Mouse (Mus musculus) thymus, postnatal 10 days (tissue): ENCODE results near the gene Nsmf.

Experiments used
- DNase-seq, 2 experiments: peaks; one replicate each; pipeline ENCODE4 v3.0.0; 2021; ENCODE audit warnings: low spot score in 2 of 2

Gene Nsmf

DNA sequence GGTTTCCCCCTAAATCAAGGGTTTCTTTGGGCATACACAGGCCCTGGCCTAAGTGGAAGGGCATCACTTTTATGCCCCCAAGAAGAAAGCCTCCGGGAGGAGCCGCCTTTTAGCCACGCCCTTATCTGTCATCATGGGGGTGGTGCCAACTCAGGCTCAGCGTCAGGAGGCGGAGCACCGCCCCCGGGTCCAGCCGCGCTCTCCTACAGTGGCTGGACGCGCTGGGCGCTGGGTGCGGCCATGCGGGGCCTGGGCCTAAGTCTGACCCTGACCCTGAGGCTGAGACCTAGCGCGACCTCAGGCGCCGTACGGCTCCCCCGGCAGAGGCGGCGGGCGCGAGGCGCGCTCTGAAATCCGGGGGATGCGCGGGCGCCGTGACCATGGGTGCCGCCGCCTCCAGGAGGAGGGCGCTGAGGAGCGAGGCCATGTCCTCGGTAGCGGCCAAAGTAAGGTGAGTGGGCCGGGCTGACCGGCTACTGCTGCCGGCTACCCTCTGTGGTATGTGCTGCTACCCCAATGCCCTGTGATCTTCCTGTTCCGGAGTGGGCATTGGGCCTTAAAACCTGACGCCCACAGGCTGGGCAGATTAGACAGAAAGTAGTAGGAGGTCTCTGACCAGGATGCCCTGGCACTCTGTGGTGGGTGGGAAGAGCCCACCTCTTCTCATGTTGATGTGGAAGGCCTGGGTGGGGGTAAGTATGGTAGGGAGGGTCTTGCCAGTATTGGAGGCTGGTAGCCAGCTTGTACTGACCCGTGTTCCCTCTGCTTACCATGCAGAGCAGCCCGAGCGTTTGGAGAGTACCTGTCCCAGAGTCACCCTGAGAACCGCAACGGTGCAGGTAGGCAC lies at the start of gene Nsmf:
TSS of gene Nsmf (plus strand) at position 135 of the 847 bp plus-strand sequence.
- DNase-seq = peak; percentile 26 to 65

DNA sequence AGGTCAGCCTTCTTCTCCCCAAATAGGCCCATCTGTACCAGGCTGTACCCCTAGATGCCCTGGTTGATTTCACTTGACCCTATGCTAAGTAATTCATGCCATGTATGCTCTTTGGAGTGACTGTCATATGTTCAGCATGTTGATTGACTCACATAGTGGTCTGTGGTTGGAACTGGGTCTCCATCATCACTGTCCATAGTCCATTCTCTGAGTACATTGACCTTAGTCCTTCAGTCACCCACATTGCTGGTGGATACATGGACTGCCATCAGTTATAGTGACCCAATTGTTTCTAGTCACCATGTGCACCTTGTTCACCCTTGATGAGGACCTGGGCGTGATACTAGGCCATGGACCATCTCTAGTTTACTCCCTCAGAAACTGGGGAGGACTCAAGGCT lies 47.4 kb upstream of the Nsmf start:
- no peak for DNase-seq

DNA sequence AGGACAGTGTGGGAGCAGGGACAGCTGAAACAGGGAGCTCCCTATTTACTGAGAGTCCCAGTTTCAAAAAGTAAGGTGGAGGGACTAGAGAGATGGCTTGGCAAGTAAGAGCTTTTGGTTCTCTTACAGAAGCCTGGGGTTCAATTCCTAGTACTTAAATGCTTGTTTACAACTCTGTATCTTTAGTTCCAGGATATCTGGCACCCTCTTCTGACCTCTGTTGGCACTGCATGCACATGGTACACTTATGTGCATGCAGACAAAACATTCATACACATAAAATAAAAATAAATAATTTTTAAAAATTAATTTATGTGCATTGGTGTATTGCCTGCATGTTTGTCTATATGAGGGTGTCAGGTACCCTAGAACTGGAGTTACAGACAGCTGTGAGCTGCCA lies 45.9 kb upstream of the Nsmf start:
- DNase-seq = peak in 1 of 2 experiments; percentile 16

DNA sequence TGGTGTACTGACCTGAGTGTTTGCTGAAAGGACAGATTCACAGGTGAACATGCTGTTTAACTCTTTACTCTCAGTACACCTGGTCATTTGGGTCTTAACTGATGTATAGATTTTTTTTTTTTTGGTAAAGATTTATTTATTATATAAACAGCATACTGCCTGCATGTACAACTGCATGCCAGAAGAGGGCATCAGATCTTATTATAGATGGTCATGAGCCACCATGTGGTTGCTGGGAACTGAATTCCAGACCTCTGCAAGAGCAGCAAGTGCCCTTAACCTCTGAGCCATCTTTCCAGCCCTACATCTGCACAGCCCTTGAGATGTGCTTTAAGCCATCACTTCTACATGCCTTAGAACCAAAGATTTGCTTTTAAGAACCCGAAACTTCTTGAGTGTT lies 31.5 kb upstream of the Nsmf start:
- DNase-seq = no peak

DNA sequence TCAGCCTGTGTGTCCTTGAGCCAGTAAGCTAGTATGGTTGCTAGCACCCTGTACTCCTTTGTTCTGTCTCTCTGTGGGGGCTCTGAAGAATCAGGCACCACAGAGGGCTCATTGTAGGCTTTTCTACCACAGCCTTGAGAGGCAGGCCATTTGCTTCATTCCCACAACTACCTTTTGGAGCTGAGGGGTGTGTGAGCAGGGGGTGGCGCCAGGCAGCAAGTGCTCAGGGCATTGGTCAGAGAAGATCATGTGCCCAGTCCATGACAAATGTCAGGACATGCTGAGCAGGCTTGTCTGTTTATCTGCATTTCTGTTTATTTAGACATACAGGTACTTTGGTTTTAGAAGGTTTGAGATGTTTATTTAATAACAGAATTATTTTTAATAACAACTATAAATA lies 29.0 kb upstream of the Nsmf start:
- DNase-seq = no peak

DNA sequence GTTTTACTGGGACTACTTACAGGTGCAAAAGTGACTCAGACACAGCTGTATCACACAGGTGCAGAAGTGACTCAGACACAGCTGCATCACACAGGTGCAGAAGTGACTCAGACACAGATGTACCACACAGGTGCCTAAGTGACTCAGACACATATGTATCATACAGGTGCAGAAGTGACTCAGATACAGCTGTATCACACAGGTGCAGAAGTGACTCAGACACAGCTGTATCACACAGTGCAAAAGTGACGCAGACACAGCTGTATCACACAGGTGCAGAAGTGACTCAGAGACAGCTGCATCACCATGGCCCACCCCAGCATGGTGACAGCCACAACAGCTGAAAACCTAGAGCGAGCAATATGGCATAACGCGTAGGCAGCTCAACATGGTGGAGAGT lies 19.2 kb upstream of the Nsmf start:
- no peak for DNase-seq

DNA sequence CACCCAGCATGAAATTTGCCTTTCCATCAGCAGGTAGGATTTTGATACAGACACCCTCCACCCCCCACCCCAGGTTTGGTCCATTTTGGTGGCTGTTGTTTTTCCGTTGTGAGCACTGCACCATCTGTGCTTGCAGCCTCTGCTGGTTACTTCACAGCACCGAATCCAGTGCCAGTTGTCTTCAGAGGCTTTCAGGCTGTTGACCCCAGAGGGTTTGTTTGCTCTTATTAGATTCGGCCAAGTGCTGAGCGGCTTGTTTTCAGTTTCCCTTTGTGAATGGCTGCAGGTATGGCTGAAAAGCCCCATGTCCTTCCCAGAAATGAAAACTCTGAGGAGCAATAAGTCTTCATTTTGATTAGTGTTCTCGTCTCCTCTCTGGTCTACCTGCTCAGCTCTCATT lies 14.1 kb upstream of the Nsmf start:
- DNase-seq = no peak

DNA sequence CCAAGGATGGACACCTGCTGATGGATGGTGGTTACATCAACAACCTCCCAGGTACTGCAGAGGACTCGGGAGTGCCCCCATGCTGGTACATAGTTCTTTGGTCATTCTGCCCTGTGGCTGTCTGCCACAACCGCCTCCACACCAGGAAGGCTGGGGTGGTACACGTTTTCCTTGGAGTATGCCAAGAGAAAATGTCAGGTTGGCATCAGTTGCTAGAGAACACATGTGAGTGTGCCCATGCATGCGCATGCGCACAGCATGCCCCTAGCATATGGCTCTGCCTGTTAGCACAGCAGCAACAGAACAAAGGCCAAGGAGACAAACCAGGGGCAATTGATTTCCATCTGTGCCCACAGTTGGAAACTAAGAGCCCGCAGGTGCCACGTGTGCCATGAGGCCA lies 3.2 kb upstream of the Nsmf start:
- DNase-seq = no peak

DNA sequence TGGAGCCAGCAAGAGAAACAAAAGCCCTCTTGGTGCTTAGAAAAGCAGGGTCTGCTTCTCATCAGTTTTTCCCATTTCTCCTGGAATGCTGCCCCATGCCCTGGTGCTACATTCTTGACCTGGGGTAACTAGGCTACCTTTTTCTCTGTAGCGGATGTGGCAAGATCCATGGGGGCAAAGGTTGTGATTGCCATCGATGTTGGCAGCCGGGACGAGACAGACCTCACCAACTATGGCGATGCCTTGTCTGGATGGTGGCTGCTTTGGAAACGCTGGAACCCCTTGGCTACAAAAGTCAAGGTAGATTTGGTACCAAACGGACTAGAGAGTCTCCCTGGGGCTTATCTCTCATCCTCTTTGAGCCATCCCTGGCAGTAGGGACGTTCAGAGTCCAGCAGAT lies 2.7 kb upstream of the Nsmf start:
- DNase-seq = no peak

DNA sequence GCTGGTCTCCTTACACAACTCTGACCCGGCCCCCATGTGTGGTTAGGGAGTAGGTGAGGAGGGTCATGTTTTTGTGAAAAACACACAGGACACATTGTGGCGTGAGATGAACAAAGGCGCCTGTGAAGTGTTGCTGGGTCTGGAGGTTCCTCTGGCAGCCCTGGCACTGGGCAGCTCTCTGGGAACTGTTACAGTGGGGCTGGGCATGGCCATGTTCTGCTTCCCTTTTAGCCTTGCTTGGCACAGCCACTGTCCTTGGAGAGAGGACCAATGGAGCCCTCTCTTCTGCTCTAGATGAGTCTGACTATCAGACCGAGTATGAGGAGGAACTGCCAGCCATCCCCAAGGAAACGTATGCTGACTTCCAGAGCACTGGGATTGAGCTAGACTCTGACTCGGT lies 1.1 kb upstream of the Nsmf start:
- no peak for DNase-seq

DNA sequence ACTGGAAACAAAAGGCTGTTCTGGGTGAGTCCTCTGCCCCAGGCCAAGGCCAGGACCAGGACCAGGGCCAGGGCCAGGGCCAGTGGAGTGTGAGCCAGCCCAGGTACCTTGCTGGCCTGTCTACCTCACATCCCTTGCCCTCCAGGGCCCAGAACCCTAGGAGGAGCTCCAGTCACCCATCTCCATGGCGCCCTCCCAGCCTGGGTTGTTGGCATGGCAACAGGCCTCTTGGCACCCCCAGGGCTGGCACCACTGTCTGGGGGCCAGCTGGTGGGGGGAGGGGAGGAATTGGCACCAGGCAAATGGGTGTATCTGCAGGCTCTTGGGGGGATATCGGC lies 882 bp downstream of the Nsmf start:
- no peak for DNase-seq

DNA sequence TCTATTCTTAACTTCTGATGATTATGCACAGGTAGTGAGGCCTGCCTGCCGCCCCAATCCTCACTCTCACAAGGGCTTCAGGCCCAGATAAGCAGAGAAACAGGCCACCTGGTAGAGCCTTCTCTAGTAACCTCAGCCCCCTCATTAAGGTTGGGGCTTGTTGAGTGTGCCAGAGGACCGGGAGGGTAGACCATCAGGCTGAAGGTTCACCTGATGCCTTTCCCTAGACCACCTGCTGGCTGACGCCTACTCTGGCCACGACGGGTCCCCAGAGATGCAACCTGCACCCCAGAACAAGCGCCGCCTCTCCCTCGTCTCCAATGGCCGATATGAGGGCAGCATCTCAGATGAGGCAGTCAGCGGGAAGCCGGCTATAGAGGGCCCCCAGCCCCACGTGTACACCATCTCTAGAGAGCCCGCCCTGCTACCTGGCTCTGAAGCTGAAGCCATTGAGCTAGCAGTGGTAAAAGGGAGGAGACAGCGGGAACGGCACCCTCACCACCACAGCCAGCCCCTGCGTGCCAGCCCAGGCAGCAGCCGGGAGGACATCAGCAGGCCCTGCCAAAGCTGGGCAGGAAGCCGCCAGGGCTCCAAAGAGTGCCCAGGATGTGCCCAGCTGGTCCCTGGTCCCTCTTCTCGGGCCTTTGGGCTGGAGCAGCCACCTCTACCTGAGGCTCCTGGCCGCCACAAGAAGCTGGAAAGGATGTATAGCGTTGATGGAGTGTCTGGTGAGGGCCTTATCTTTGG lies 1.4 kb downstream of the Nsmf start:
- no peak for DNase-seq

DNA sequence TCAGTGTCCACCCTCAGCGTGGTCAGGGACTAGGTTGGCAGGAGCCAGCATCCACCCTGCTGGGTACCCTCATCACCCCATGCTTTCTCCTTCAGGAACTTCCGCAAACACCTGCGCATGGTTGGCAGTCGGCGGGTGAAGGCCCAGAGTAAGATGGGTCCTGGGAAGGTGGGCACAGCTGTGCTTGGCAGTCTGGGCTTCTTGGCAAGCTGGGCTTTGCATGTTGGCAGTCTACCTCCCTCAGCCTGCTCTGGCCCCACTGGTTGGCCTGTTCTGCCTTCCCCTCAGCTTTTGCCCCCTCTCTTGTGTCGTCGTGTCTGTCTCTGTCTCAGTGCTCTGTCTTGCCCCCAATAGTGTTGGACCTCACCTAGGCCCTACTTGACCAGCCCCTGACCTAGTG lies 4.8 kb downstream of the Nsmf start:
- DNase-seq = no peak

DNA sequence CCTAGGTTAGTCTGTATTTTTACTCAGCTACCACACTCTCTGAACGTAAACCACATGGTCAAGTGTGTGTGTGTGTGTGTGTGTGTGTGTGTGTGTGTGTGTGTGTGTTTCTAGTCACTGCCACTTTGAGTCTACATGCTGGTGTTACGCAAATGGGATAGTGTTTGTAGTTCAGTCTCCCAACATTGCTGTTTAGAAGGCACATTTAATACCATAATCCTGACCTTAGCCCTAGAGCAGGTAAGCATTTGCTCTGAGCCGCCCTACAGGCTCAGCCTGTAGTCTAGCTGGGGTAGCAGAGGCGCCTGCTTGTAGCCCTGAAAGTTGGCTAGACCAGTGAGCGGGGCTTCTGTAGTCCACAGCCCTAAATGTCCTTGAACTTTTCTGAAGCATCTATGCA lies 9.4 kb downstream of the Nsmf start:
- DNase-seq = no peak

DNA sequence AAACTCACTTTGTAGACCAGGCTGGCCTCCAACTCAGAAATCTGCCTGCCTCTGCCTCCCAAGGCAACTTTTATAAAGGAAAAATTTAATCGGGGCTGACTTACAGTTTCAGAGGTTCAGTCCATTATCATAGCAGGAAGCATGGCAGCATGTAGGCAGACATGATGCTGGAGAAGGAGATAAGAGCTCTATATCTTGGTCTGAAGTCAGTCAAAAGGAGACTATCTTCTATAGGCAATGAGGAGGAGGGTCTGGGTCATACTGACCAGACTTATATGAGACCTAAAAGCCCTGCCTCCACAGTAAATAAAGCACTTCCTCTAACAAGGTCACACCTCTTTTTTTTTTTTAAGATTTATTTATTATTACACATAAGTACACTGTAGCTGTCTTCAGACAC lies 10.1 kb downstream of the Nsmf start:
- DNase-seq = no peak

DNA sequence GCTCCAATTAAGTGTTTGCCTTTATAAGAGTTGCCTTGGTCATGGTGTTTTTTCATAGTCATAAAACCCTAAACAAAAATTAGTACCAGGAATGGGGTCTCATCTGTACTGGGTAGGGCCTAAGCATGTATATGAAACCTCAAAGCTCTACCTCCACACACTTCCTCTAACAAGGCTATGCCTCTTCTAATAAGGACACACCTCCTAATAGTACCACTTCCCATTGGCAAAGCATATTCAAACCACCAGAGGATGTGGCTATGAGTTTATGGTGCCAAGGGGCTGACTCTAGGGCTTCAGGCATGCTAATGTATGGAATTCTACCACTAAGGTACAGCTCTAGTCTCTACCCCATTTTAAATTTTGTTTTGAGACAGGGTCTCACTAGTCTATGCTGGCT lies 11.4 kb downstream of the Nsmf start:
- no peak for DNase-seq

DNA sequence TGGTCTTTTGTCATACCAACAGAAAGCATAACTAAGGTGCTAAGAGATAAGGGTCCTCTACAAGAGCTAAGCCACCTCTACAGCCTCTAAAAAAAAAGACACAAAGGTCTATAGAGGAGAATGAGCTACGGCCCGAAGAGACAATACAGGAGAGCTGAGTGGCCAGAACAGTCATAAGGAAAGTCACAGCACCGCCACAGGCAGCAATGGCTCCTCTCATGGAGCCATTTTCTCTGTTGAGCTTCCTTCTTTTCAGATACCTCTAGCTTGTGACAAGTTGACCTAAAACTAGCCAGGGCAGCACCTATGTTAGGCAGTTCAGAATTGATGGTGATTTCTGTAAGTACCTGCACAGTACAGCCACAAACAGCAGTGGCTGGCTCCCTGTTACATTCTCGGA lies 12.4 kb downstream of the Nsmf start:
- DNase-seq = no peak

DNA sequence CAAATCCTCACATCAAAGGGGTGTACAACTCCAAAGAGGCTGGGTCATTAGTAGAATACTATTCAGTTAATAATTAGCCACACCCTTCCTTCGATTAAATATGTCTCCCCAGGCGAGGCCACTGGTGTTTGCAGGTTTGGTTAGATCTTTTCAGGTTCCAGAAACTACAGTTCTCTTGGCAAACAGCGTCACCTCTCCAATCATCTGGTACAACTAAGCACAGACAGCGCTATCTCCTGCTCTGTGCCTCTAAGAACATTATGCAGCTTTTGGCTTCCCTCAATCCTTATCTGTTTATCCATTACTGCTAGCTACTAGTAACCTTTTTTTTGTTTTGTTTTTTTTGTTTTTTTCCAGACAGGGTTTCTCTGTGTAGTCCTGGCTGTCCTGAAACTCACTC lies 15.4 kb downstream of the Nsmf start:
- no peak for DNase-seq

DNA sequence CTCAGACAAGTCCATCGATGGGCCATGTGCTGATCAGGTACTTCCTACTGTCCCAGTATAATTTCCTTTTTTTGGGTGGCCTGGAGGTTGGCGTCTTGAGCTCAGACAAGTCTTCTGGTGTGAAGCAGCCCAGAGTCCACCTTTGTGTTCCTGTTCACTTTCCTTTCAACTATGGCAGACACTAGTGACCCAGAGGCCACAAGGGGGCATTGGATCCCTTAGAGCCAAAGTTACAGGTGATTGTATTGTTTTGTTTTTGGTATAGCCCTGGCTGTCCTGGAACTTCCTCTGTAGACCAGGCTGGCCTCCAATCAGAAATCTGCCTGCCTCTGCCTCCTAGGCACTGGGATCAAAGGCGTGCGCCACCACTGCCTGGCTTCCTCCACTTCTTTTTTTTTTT lies 18.2 kb downstream of the Nsmf start:
- DNase-seq = no peak

DNA sequence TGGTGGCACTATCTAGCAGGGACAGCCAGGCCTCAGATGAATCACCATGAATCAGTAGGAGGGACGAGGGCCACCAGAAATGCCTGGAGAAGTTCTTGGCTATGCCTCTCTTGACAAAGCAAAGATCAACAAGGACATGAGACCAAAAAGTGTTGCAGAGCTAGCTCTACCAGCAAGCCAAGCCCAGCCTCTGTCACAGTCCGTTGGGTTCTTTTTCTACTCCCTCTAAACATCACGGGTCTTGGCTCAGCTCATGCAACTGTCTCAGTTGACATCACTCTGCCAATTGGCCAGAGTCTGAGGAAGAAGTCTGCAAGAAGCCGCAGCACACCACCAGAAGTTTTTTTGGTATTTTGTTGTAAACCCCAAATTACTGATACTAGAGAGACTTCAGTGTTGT lies 21.4 kb downstream of the Nsmf start:
- DNase-seq = no peak

DNA sequence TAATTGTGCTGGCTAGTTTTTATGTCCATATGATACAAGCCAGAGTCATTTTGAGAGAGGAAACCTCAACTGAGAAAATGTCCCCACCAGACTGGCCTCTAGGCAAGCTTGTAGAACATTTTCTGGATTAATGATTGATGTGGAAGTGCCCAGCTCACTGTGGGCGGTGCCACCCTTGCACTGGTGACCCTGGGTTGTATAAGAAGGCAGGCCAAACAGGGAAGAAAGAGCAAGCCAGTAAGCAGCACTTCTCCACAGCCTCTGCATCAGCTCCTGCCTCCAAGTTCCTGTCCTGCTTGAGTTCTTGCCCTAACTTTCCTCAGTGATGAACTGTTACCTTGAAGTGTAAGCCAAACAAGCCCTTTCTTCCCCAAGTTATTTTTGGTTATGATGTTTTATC lies 24.8 kb downstream of the Nsmf start:
- no peak for DNase-seq

DNA sequence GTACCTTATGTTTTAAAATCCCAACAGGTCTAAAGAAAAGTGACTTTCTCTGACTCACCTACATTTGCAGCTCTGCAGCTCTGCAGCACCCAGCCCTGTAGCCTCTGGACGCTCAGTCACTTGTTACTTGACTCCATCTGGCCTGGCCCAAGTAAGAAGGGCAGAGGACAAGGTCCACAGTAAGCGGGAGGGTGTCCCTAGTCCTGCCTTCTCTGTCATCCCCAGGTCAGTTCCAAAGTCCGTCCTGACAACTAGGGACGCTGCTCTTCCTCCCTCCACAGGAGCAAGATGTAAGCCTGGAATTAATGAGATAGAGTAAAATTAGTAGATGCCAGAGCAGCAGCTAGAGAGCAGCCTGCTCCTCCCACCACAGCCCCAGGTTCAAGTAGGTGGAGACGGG lies 25.9 kb downstream of the Nsmf start, which contains the start of gene Entpd8:
TSS of gene Entpd8 (plus strand) at position 229 of the 400 bp plus-strand sequence.
- DNase-seq = no peak

DNA sequence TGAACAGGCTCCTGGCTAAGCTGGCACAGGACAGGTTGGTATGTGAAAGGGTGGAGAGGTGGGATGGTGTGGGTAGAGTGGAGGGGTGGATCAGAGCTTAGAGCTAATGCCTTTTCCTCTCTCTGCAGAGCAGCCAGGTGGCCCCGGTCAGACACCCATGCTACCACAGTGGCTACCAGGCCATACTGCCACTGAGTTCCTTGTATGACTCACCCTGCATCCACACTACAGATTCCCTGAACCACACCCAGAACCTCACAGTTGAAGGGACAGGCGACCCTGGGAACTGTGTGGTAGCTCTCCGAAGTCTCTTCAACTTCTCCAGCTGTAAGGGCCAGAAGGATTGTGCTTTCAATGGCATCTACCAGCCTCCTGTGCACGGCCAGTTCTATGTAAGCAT lies 29.5 kb downstream of the Nsmf start:
- DNase-seq = no peak
